Mouse (Mus musculus): ENCODE measurements around the gene Fignl2. TPM values are rescaled to one million over a fixed set of nuclear protein-coding genes. Genes with fewer than 3 reads are reported as not detected.

The Fignl2 gene
- polyA plus RNA-seq, 1 experiment = 2.7 TPM

DNA sequence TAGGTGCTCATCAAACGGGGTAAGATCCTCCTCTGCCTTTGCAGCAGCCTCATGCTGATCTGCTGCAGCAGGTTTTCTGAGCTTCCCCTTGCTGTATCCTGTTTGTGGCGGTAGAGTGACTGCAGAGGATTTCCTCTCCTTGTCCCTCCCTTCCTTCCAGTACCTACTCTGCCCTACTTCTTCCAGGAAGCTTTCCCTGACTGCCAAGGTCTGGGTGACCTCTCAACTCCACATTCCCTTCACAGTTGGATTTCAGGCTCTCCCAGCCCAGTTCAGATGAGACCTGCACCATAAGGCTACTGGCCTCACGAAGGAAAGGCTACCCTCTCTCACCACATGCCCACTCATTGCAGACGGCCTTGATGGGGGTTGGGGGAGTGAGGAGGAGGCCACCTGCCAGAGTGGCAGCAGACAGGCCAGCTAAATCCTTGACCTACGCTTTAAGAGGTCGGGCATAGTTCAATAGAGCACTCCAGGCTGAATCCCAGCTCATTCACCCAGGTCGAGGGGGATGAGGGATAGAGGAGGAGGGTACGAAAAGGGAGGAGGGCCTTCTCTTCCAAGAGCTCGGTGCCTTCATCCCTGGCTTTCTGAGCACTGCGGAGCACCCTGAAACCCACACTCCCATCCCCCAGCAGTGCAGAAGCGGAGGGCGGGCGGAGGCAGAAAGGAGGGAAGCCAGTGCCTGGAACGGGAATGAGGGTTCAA, 13.9 kb upstream of the Fignl2 start:
- 56% methylated on average over 14 of the region's 14 CpGs for WGBS
- no peaks in the 10 kb centered on the region for H3K27me3 ChIP-seq (ENCODE audit: control insufficient read depth, insufficient read depth, low read length)
- TF ChIP-seq CTCF (IDR thresholded peaks at IDR 0.05; ENCODE audit: borderline replicate concordance, insufficient read depth, low read depth, low read length) (no peak), POLR2A (IDR thresholded peaks at IDR 0.05; ENCODE audit: borderline replicate concordance, insufficient read depth, low read length) (no peak)
- H3K4me1 ChIP-seq (ENCODE audit: control insufficient read depth, insufficient read depth, low read length) = no peaks in the 10 kb centered on the region
- no peak for DNase-seq
- no peak overlapping the region for H3K4me3 ChIP-seq (replicated peaks; ENCODE audit: insufficient read depth, low read depth, low read length)
- H3K27ac ChIP-seq (ENCODE audit: insufficient read depth, low read length) = no peak overlapping the region

DNA sequence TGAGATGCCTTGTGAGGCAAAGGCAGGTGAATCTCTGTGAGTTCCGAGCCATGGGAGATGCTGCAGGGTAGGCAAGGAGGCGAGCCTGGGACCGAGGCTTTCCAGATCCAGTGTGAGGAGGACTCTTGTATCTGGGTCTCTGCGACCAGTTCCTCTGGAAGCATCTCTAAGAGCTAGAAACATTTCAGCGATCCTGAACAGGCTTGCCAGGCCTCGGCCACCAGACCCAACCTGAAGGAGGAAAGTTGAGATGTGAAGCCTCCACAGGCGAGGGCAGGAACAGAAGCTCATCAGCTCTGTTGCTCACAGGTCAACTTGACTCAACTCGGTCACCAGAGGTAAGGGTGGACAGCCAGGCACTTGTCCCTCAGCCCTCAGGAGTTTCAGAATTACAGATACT, 13.2 kb upstream of the Fignl2 start:
- 97% methylated on average over 8 of the region's 8 CpGs for WGBS
- Histone ChIP-seq H3K4me3 (replicated peaks; ENCODE audit: insufficient read depth, low read depth, low read length) (no peak overlapping the region), H3K4me1 (ENCODE audit: control insufficient read depth, insufficient read depth, low read length) (no peaks in the 10 kb centered on the region), H3K27ac (ENCODE audit: insufficient read depth, low read length) (no peak overlapping the region), H3K27me3 (ENCODE audit: control insufficient read depth, insufficient read depth, low read length) (no peaks in the 10 kb centered on the region)
- TF ChIP-seq POLR2A (IDR thresholded peaks at IDR 0.05; ENCODE audit: borderline replicate concordance, insufficient read depth, low read length) (no peak), CTCF (IDR thresholded peaks at IDR 0.05; ENCODE audit: borderline replicate concordance, insufficient read depth, low read depth, low read length) (no peak)
- DNase-seq = no peak

DNA sequence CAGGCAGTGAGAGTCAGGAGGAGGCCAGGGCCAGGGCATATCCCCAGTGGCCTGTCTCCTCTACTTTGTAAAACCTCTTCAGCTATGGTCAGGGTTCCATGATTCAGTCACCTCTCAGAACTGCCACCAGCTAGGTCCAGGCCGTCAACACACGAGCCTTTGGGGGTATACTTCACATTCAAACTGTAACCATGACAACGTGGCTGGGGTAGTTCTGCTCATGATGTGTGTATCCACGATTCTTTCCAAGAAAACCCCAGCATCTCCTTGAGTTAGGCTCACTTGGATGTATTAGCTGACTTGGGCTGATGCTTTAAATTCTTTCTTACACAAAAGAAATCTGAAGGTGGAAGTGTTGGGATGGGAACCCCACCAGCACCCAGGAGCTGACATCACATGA, 9.9 kb upstream of the Fignl2 start:
- Histone ChIP-seq H3K4me3 (replicated peaks; ENCODE audit: insufficient read depth, low read depth, low read length) (no peak overlapping the region), H3K27ac (ENCODE audit: insufficient read depth, low read length) (no peak overlapping the region), H3K27me3 (ENCODE audit: control insufficient read depth, insufficient read depth, low read length) (no peaks in the 10 kb centered on the region), H3K4me1 (ENCODE audit: control insufficient read depth, insufficient read depth, low read length) (no peaks in the 10 kb centered on the region)
- TF ChIP-seq POLR2A (IDR thresholded peaks at IDR 0.05; ENCODE audit: borderline replicate concordance, insufficient read depth, low read length) (no peak), CTCF (IDR thresholded peaks at IDR 0.05; ENCODE audit: borderline replicate concordance, insufficient read depth, low read depth, low read length) (no peak)
- WGBS = 70% methylated on average over 4 of the region's 4 CpGs
- DNase-seq = no peak

DNA sequence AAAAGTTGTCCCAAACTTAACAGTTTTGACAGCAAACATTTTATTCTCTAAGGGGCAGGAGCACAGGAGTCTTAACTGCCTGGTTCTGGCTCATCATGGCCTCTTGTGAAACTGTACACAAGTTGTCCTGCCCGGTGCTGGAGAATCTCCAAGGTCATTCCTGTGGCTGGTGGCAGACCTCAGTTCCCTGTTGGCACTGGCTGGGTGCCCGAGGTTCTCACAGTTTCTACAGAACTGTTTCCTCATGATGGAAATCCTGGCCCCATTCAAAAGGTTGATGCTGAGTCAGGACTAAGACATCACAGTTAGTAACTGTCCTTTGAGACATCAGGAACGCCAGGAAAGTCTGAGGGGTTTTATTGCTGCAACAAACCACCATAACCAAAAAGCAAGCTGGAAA, 8.6 kb upstream of the Fignl2 start:
- Histone ChIP-seq H3K27ac (ENCODE audit: insufficient read depth, low read length) (no peak overlapping the region), H3K4me1 (ENCODE audit: control insufficient read depth, insufficient read depth, low read length) (no peaks in the 10 kb centered on the region), H3K4me3 (replicated peaks; ENCODE audit: insufficient read depth, low read depth, low read length) (no peak overlapping the region), H3K27me3 (ENCODE audit: control insufficient read depth, insufficient read depth, low read length) (no peaks in the 10 kb centered on the region)
- no peak for DNase-seq
- WGBS = 18% methylated on average over 3 of the region's 3 CpGs
- TF ChIP-seq POLR2A (IDR thresholded peaks at IDR 0.05; ENCODE audit: borderline replicate concordance, insufficient read depth, low read length) (no peak), CTCF (IDR thresholded peaks at IDR 0.05; ENCODE audit: borderline replicate concordance, insufficient read depth, low read depth, low read length) (no peak)

DNA sequence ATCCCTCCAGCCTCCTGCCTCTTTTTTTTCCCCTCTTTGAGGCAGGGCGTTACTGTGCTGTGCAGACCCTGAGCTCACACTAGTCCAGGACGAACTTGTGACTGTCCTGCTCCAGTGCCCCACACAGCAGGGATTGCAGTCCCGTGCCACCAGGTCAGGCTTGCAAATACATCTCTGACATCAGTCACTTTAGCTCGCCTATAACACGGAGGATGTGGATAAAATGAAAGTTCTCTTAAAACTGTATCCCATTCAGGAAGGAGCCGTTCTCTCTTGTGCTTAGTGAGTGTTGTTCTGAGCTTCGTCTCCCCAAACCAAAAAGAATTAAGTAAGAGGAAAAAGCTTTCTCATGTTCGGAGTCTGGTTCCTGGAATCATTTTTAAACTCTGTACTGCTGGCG, 8.1 kb upstream of the Fignl2 start:
- H3K4me1 ChIP-seq (ENCODE audit: control insufficient read depth, insufficient read depth, low read length) = no peaks in the 10 kb centered on the region
- TF ChIP-seq POLR2A (IDR thresholded peaks at IDR 0.05; ENCODE audit: borderline replicate concordance, insufficient read depth, low read length) (no peak), CTCF (IDR thresholded peaks at IDR 0.05; ENCODE audit: borderline replicate concordance, insufficient read depth, low read depth, low read length) (no peak)
- H3K27me3 ChIP-seq (ENCODE audit: control insufficient read depth, insufficient read depth, low read length) = no peaks in the 10 kb centered on the region
- WGBS = 67% methylated on average over 9 of the region's 9 CpGs
- no peak overlapping the region for H3K4me3 ChIP-seq (replicated peaks; ENCODE audit: insufficient read depth, low read depth, low read length)
- H3K27ac ChIP-seq (ENCODE audit: insufficient read depth, low read length) = no peak overlapping the region
- no peak for DNase-seq

DNA sequence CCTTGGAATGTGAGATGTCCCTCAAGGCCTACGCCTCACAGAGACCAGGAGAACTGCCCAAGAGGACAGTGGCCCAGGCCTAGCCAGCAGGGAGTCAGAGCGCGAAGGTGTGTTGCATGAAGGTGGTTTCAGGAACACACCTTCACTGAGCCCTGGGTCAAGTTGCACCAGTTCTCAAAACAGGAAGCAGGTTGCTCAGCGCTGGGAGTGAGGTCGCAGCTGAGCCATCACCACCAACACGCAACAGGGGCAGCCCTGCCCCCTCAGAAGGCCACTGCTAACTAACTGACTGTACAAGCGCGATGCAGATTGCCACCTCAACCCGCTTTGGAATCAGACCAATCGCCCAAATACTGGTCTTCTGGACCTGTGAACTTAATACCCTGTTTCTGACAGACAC, 6.1 kb upstream of the Fignl2 start:
- WGBS = 94% methylated on average over 10 of the region's 10 CpGs
- no peaks in the 10 kb centered on the region for H3K27me3 ChIP-seq (ENCODE audit: control insufficient read depth, insufficient read depth, low read length)
- H3K4me3 ChIP-seq (replicated peaks; ENCODE audit: insufficient read depth, low read depth, low read length) = no peak overlapping the region
- TF ChIP-seq CTCF (IDR thresholded peaks at IDR 0.05; ENCODE audit: borderline replicate concordance, insufficient read depth, low read depth, low read length) (no peak), POLR2A (IDR thresholded peaks at IDR 0.05; ENCODE audit: borderline replicate concordance, insufficient read depth, low read length) (no peak)
- no peak for DNase-seq
- no peaks in the 10 kb centered on the region for H3K4me1 ChIP-seq (ENCODE audit: control insufficient read depth, insufficient read depth, low read length)
- H3K27ac ChIP-seq (ENCODE audit: insufficient read depth, low read length) = no peak overlapping the region

DNA sequence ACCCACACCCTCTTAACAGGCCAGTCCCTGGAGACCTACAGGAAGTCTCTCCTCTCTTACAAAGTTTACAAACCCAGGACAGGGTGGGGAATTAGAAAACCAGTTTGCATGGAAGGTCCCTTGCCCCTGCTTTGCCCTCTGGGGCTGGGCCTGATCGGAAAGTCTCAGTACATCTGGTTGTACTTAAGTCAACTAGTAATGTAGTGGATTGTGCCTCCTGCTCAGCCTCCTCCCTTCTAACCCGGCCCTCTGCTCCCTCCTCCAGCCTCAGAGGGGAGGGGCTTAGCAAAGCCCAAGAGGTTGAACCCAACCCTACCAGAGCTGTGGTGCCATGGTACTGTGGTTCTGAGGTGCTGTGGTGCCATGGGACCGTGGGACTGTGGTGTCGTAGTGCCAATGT, 3.9 kb upstream of the Fignl2 start:
- Histone ChIP-seq H3K27ac (ENCODE audit: insufficient read depth, low read length) (no peak overlapping the region), H3K4me3 (replicated peaks; ENCODE audit: insufficient read depth, low read depth, low read length) (no peak overlapping the region), H3K27me3 (ENCODE audit: control insufficient read depth, insufficient read depth, low read length) (peaks cover 10% of the 10 kb centered on the region), H3K4me1 (ENCODE audit: control insufficient read depth, insufficient read depth, low read length) (no peaks in the 10 kb centered on the region)
- no peak for DNase-seq
- WGBS = 66% methylated on average over 4 of the region's 4 CpGs
- TF ChIP-seq CTCF (IDR thresholded peaks at IDR 0.05; ENCODE audit: borderline replicate concordance, insufficient read depth, low read depth, low read length) (no peak), POLR2A (IDR thresholded peaks at IDR 0.05; ENCODE audit: borderline replicate concordance, insufficient read depth, low read length) (no peak)

DNA sequence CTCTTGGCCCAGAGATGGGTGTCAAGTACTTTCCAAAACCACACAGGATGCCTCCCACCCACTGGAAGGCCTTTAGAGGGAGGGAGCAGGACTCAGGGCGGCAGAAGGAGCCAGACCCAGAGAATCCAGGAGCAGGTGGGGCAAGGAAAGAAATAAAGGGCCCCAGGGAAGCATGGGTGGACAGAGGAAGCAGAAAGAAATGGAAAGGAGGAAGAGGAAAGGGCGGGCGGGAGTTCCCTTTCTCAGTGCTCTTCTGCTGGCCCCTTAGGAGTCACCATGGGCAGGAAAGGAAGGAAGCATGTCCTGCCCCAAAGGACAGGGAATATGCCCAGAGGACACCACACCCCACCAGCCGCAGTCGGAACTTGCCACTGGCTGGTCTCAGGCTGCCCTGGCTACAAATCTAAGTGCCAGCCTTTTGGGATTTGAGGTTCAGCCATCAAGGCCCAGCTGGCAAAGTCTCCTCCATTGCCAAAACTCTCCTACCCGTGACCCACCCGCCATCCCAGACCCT, 2.7 kb upstream of the Fignl2 start:
- Histone ChIP-seq H3K27ac (ENCODE audit: insufficient read depth, low read length) (no peak overlapping the region), H3K27me3 (ENCODE audit: control insufficient read depth, insufficient read depth, low read length) (peaks cover 10% of the 10 kb centered on the region), H3K4me1 (ENCODE audit: control insufficient read depth, insufficient read depth, low read length) (0 out of 2 replicates have a peak, but pooled peaks cover 4% of the 10 kb centered on the region), H3K4me3 (replicated peaks; ENCODE audit: insufficient read depth, low read depth, low read length) (no peak overlapping the region)
- TF ChIP-seq CTCF (IDR thresholded peaks at IDR 0.05; ENCODE audit: borderline replicate concordance, insufficient read depth, low read depth, low read length) (no peak), POLR2A (IDR thresholded peaks at IDR 0.05; ENCODE audit: borderline replicate concordance, insufficient read depth, low read length) (no peak)
- WGBS = 59% methylated on average over 7 of the region's 7 CpGs
- no peak for DNase-seq

All from cerebellum, adult 2 months (tissue).